Mouse (Mus musculus): Measurements from ENCODE around the gene Arhgef2.
A peak's percentile ranks its signal among the peaks of the same experiment; 100 is the strongest.

The Arhgef2 gene

DNA sequence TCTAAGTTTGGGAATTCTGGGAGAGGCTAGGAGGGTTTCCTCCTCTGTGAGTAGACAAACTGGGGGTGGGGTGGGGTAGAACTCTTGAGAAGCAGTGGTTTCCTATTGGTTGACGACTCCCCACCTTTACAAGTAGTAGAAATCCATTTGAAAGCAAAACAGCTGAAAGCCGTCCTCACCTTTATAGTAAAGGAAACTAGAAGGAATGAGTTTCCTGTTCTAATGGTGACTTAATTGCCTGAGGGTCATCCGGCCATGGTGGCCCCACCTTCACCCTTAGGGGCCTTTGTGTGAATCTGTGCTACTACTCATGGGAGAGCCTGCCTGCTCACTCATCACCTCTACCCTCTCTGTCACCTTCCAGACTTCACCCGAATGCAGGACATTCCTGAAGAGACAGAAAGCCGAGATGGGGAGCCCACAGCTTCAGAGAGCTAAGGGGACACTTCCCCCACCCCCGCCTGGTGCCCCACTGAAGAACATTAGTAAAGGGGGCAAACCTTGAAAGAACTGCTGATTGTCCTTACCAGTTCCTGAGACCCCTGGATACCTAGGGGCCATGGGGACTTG is 40.7 kb downstream of the Arhgef2 start:
- DNase-seq, result no peak

DNA sequence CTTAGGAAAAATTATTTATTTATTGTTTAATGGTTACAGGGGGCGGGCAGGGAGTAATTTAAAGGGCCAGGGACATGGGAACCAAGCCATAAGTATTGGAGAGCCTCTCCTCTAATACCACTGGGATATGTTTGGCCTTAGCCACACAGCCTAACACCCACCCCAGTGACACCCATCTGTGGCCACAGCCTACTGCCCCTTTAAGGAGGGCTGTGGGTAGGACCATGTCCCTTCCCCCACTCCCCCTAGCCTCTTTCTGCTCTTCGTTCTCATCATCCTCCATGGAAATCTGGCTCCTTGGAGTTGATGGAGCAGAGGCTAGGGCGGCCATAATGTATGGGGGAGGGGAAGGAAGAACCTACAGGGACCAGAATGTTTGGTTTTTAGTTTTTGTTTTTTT is 41.3 kb downstream of the Arhgef2 start:
- no peak for DNase-seq

DNA sequence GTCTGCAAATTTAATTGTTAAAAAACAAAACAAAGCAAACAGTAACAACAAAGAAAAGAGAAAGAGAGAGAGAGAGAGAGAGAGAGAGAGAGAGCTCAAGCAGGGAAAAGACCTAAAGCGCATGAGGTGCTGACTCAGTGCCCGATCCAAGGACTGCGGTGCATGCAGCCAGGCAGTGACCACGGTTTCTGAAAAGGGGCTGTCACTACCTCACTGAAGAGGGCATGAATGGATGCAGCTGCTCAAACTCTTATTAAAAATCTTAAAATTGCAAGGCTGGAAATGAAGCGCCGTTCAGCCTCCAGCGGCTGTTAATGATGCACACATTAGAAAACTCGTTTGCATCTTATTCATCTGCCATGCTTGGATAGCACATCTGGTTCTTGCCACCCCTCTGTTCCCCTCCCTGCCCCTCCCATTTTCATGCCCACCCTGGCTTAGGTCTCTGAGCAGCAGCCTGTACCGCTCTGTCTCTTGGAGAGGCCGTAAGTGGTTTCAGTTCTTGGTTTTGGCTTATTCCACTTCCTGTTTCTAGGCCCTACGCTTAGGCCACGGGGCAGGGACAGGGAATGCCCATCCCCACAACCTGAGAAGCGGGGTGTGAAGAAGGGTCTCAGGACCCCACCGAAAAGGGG is 42.1 kb downstream of the Arhgef2 start:
- DNase-seq, result no peak

DNA sequence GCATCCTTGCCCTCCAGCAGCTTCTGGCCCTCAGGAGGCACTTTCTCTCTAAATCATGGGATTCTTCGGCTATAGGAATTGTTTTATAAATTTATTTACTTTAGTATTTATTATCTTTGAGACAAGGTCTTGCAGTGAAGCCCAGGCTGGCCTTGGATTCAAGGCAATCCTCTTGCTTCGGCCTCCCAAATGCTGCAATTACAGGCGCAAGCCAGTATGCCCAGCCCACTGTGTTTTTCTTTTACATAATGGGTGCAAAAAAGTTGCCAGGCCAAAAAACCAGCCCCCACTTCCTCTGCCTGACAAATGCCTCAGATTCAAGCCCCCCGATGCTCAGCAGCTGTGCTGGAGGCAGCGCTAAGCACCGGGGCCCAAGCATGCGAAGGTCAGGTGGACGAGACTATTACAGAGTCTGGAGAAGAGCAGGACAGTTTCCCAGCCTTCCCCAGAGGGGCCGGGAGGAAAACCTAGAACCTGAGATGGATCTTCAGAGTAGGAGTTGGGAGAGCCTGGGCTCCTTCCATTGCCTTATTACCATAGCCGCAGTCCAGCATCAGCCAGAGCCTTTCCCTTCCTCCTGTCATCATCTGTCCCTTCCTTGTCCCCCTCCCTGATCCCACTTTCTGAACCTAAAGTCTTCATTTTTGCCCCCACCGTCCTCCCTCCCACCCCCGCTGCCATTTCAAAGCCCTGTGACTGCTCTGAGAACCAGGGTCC is 42.8 kb downstream of the Arhgef2 start:
- no peak for DNase-seq

DNA sequence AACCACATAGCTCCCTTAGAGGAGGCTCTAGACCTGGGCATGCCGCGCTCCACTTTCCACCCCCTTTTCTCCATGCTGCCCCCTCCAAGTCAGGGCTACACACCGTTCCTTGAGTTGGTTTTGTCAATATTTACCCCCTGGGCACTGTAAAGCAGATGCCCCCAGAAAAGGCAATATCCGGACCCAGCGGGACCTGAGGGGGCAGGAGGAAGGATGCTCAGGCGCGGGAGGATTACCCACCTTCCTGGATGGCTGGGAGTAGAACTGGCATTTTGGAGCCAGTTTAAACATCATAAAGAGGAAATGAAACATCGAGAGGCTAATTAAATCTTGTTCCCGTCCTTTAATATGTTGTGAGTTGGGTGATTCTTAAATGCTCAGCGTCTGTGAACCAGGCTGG is 43.4 kb downstream of the Arhgef2 start:
- DNase-seq, result no peak

DNA sequence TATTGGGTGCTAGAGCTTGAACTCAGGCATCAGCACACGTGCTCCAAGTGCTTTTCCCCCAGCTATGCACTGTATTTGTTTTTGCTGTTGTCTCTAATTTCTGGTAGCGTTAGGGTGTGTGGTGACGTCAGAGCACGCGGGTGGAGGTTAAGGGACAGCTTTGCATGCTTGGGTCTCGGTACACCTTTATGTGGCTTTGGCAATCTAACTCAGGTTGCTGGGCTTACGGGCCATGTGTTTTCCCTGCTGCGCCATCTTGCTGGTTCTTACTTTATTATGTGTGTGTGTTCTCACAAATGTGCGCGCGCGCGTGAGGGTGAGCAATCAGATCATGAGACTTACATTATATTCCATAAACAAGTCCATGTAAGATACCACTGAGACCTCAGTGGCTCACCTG is 44.2 kb downstream of the Arhgef2 start:
- DNase-seq, result no peak

DNA sequence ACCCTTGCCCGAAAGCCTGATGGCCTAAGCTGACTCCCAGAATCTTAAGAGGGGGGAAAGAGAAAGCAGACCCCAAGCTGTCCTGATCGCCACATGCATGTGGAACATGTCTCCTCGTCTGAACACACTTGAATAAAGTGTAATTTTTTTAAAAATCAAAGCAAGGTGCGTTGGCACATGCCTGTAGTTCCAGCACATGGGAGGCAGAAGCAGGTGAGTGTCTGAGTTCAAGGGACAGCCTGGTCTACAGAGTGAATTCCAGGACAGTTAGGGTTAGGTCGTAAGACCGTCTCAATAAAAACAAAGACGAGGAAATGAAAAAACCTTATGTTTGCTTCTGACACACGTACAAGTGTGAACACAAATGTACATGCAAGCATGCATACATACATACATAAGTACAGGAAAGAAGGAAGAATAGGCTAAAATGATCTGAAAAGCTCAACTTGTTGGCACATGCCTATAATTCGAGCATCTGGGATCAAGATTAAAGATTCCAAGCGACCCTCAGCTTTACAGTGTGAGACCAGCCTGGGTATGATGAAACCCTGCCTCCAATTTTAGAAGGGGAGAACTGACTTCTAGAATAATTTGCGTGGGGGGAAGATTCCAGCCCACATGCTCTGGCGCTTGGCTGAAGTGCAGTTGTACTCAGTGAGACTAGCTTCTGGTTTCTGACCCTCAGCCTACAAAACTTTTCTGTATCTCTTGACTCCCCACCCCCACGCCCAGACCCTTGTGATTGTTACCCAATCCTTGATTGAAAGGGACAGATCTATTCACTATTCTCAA is 45.1 kb downstream of the Arhgef2 start:
- DNase-seq, result no peak

DNA sequence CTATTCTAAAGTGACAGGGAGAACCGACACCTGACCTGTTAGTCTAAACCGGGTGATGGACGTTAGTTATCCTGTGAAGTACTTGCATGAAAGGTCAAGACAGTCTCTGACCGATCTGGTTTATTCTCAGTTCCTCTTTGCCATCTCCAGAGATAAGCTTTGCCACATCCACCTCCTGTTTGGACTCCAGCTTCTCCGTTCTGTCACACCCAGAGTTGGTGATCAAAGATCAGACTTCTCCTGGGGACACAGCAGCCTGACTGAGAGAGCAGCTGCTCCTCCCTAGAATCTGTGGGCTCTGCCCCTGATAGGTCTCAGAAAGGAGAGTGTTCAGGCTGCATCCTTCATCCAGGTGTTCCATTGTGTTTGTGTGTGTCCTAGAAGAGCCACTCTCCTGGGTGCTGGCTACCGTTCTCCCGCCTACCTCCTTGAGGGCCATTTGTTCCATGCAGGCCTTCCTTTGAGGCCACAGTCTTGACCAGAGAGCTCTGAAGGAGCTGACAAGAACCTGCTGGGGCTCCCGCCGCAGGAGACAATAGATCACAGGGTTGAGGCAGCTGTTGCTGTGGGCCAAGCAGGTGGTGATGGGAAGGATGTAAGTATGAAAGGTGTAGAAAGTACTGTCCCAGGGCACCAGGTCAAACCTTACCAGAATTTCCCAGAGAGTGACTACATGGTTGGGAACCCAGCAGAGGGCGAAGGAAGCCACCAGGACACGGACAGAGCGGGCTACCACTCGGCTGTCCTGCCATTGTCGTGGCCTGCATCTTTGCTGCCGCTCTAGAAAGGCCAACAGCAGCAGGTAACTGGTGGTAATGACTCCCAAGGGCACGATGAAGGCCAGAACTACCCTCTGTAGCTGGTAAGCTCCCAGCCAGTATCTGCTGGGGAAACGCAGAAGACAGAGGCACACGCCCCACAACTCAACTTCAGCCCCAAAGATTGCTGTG is 46.2 kb downstream of the Arhgef2 start:
- DNase-seq, result no peak

DNA sequence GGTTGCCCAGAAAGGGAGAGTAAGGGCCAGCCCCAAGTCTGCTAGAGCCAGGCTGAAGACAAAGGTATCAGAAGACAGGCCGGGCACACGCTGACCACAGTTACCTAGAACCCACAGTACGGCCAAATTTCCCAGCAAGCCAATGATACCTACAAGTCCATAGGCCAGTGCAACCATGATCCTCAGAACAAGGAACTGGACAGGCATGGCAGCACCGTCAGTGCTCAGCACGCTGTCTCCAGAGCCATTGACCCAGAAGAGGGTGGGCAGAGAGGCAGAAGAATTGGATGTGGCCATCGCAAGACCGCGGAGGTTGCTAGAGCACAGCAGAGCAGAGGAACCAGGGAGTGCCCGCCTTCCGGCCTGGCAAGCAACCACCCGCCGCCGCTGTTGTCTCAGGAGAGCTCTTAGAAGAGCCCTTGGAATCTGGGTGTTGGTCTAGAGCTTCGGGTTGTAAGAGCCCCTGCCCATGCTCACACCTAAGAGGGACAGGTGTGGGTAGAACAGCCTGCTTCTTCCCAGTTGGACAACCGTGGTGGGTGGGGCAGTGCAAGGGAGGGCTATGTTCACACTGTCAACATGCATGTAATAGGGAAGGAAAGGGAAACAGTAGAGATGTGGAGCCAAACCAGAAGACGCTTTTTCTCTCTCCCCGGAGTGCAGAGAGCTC is 47.2 kb downstream of the Arhgef2 start, which contains the start of gene Rxfp4:
TSS of gene Rxfp4 (minus strand) at position 297 of the 670 bp plus-strand sequence.
- DNase-seq, result no peak

DNA sequence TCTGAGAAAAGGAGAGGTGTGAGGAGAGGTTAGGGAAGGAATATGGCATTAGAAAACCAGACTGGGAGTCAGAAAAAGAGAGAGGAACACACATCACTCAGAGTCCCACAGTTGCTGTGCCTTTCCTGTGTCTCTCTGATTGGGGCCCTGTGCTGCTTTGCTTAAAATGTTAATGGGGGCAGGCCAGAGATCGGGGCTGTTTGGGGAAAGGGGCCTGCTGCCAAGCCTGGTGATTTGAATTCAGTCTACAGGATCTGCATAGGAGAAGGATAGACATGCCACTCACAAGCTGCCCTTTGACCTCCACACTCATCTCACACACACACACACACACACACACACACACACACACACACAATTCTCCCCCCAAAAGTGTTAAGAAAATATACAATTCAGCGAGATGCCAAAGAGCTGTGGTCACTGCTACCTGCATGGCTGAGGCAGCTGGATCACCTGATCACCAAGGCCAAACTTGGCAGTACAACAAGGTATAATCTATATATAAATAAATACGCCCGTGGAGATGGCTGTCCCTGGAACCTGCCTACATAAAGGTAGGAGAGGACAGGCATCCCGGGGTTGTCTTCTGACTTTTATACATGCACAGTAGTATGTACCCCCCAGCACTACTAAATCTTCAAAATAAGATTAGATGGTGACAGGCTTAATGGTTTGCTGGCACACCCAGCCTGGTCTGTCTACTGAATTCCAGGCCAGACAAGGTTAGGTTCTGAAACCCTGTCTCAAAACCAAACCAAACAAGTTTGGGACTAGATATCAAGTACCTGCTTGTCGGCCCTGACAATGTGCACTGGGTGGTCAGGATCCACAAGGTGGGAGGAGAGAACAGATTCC is 48.0 kb downstream of the Arhgef2 start:
- no peak for DNase-seq

DNA sequence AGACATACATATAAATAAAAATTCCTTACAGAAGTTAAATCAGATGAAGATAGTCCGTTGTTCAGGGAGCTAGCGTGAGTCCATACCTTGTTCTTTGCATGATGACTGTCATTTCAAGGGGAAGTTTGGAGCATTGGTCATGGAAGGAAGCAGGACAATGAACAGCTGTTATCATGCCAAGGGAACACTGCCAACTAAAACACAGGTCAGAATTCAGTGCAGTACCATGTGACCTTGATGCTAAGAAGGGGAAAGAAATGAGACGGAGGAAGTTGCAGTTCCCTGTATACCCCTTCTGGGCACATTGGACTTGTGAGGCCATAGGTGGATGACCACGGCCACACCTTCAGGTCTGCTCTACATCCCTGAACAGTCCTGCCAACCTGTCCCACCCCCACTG is 48.9 kb downstream of the Arhgef2 start:
- peak in 1 of 2 experiments; percentile 38 for DNase-seq

DNA sequence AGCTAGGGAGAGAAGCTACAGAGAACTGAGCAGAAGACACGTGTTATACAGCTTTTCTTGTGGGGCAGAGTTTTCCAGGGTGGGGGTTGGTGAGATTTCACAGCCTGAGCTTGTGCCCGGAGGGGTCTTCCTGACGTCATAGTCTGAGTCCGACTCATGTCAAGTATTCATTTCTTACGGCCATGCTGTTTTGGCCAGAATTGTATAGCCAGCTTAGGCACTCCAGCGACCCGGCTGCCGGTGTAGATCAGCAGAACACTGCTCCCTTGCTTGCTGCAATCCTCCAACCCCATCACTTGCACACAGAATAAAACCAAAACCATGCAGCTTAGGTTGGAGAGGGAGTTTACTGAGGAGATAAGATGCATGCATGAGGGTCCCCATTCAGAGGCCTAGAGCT is 49.9 kb downstream of the Arhgef2 start:
- no peak for DNase-seq

DNA sequence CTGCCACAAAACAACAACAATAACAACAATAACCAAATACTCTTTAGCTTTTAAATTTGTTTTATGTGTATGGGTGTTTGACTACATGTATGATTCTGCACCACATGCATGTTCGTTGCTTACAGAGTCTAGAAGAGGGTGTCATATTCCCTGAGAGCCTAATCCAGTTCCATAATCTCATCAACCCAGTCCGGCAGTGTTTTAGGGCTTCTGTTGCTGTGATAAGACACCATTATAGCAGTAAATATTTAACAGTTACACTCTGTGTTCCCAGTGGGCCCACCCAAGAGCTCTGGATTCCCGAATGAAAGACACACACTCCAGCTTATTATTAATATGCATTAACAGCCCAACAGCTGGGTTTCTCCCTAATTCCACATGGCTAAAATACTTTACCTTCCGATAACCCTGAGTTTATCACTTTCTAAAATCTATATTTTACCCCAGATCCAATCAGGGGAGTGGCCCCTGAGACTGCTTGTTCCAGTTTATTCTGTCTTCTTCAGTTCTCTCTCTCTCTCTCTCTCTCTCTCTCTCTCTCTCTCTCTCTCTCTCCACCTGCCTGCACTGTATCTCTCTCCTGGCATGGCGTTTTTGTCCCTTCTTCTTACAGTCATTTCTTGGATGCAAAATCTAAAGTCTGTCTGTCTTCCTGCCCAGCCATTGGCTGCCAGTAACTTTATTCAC is 52.8 kb downstream of the Arhgef2 start:
- no peak for DNase-seq

DNA sequence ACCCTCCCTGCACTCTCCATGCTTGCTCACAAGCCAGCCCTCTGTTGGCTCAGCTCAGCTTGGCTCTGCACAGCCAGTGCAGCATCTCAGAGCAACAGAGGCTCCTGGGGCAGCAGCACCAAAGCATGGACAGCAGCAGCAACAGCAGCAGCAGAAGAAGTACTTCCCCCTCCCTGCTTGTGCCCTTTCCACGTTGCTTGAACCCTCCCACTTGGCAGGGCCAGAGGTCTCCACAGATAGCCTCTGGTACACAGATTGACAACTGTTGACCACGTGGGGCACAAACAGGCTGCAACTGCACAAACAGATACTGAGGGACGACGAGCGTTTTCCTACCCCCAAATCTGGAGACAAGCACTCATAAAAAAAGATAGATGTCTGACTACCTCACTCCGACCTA is 54.0 kb downstream of the Arhgef2 start:
- no peak for DNase-seq

DNA sequence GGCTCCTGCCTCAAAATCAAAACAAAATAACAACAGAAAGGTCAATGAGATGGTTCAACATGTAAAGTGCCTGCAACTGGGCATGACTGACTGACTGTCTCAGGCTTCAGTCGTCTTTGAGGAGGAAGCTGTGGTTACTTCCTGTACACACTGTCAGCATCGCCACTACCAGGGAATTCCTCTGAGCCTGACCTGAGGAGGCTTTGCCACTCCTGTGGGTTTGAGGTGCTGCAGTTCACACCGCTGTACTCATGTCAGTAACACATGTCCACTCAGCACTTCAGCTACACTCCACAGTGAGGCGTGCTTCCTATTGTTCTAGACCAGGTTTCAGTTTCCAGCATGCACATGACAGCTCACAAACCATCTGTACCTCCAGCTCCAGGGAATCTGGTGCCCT is 58.3 kb downstream of the Arhgef2 start:
- no peak for DNase-seq

DNA sequence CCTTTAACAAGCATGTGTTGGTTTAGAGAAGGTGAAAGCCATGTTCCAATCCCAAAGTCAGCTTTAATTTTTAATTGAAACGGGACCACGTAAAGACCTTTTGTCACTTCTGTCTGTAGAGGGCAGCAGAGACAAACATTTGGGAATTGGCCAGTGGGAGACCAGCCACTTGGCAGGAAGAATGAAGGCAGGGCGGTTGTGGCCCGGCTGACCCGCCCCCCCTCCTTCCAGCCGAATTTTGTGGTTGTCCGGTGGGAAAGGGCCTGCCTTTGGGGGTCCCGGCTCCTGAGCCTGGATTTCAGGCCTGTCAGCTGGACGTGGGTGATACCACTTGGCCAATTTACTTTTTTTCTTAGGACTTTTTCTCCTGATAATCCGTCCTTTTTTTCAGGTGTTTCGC is 71.6 kb downstream of the Arhgef2 start:
- DNase-seq, result peak; percentile 69 to 72

DNA sequence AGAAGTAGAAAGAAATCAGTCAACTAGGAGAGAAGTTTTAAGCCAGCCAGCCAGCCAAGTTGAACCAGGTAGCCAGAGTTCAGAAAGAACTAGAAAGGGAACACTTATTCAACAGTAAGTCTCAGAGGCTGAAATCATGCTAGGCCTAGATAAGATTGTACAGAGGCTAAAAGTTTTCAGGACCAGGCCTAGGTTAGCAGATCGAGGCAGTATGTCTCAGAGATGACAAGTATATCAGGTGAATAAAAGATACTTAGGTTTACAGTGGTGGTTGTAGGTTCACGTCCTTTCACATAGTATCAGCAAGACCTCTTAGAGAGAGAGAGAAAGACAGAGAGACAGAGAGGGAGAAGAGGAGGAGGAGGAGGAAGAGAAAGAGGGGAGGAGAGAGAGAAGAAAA is 78.0 kb downstream of the Arhgef2 start:
- no peak for DNase-seq

DNA sequence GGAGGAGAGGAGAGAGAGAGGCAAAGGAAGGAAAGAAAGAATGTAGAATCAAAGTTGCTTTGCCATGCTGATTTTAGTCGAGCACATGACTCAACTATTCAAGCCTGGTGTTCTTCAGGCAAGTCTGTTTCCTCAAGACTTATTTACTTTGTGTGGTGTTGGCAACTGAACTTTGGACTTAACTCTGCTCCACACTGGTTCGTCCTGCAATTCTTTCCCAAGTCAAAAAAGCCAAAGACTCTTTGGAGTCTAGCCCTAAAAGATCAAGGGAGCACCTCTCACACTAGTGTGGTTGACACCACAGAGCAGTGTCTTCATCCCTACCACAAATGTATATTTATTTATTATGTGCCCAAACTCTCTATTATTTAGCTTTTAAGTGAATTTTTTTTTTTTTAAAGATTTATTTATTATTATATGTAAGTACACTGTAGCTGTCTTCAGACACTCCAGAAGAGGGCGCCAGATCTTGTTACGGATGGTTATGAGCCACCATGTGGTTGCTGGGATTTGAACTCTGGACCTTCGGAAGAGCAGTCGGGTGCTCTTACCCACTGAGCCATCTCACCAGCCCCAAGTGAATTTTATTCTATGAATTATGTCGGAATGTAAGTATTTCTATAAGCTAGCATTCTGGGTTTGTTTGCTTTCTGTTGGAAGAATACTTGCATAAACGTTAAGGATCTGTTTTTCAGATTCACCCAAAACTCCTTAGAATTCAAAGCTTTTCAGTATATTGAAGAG is 78.6 kb downstream of the Arhgef2 start:
- peak; percentile 38 to 49 for DNase-seq

Data from kidney, adult 8-10 months (tissue).